Mouse (Mus musculus): ENCODE results near the gene Taco1.

GRCm38 (mm10) chr11:106084911-106085561 lies 19.2 kb downstream of the Taco1 start:
- no peak for TF ChIP-seq POLR2A (IDR thresholded peaks at IDR 0.05; ENCODE audit: low read depth, low read length)
- no peak for TF ChIP-seq CTCF (conservative IDR thresholded peaks at IDR 0.05; ENCODE audit: insufficient read depth, insufficient read length, low read depth, low read length)
